Mouse (Mus musculus): ENCODE results near the gene Ripor2. TPM values are rescaled to one million over a fixed set of nuclear protein-coding genes. Genes with fewer than 3 reads are reported as not detected.

Gene Ripor2
- polyA plus RNA-seq, 1 experiment from 2014 or later, result 21.9 TPM

DNA sequence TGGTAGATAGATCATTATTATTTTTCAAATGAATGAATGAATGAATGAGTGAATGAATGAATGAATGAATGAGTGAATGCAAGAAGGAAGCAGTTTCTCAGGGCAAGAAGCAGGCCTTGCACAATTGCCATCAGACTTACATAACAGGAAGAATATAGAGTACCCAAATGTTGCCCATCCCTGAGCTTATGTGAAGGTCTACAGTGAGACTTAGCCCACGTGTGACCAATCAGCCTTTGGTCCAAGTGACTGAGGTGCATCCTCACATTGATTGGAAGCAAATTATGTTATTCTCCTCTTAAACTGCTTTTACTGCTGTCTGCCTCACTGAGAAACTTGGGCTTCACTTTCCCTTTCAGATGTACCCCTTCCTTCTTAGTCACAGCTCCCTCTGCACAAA lies 26.7 kb downstream of the Ripor2 start:
- ATAC-seq (ENCODE audit: low FRiP score, low read depth), result no peak
- no peaks in the 10 kb centered on the region for H3K9me3 ChIP-seq
- H3K27ac ChIP-seq (replicated peaks), result no peak overlapping the region
- peaks cover 20% of the 10 kb centered on the region for H3K4me1 ChIP-seq
- H3K36me3 ChIP-seq, result no peaks in the 10 kb centered on the region
- no peak overlapping the region for H3K4me2 ChIP-seq (replicated peaks)
- WGBS, result 83% methylated on average over 1 of the region's 1 CpGs
- peaks cover 5% of the 10 kb centered on the region; the same call in 1 of the 2 replicates for H3K27me3 ChIP-seq
- H3K4me3 ChIP-seq, result no peak overlapping the region
- no peak overlapping the region for H3K9ac ChIP-seq (replicated peaks)

DNA sequence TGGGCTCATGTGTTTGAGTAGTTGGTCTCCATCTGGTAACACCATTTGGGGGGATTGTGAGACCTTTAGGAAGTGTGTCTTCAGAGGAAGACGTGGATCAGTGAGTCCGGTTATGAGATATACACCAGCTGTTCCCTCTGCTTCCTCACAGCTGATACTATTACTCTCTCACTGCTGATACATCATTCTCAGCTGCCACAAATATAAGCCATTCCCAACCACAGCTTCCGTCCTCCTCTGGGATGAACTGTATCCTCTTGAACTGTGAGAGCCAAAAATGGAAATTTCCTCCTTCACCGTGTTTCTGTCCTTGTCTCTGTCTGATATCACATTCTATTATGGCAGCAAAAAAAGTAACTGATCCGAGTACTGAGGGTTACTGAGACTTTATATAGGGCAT lies 28.9 kb downstream of the Ripor2 start:
- 87% methylated on average over 5 of the region's 5 CpGs for WGBS
- ATAC-seq (ENCODE audit: low FRiP score, low read depth), result no peak
- Histone ChIP-seq H3K27ac (replicated peaks) (no peak overlapping the region), H3K4me3 (no peak overlapping the region), H3K4me2 (replicated peaks) (no peak overlapping the region), H3K36me3 (no peaks in the 10 kb centered on the region), H3K4me1 (peaks cover under 1% of the 10 kb centered on the region; the same call in 1 of the 2 replicates), H3K9ac (replicated peaks) (no peak overlapping the region), H3K9me3 (no peaks in the 10 kb centered on the region), H3K27me3 (no peaks in the 10 kb centered on the region)

DNA sequence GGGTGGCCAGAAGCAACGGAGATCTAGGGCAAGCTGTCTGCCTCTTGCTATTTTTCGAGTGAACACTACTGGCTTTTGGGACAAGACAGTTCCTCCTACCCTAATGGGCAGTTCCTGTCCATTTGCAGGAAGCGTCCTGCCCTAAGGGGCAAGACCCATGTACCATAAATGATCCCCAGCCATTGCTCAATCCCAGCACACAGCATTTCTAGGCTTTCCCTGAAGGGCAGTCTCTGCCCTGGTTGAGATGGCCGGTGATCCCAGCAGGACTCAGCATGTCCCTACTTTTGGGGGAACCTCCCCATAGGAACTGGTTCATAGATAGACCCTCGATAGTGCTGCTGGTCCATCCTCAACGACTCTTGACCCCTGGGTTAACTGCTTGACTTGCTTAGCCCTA lies 31.0 kb downstream of the Ripor2 start:
- H3K27me3 ChIP-seq, result 0 out of 2 replicates have a peak, but pooled peaks cover 7% of the 10 kb centered on the region
- H3K27ac ChIP-seq (replicated peaks), result no peak overlapping the region
- no peak overlapping the region for H3K4me3 ChIP-seq
- H3K36me3 ChIP-seq, result no peaks in the 10 kb centered on the region
- no peak overlapping the region for H3K9ac ChIP-seq (replicated peaks)
- no peak for ATAC-seq (ENCODE audit: low FRiP score, low read depth)
- 91% methylated on average over 6 of the region's 6 CpGs for WGBS
- H3K4me1 ChIP-seq, result peaks cover 9% of the 10 kb centered on the region
- H3K4me2 ChIP-seq (replicated peaks), result no peak overlapping the region
- H3K9me3 ChIP-seq, result no peaks in the 10 kb centered on the region

- Histone ChIP-seq H3K4me1 (peaks cover 12% of the 10 kb centered on the region), H3K9ac (replicated peaks) (no peak overlapping the region), H3K27ac (replicated peaks) (no peak overlapping the region), H3K4me2 (replicated peaks) (no peak overlapping the region), H3K36me3 (no peaks in the 10 kb centered on the region), H3K9me3 (no peaks in the 10 kb centered on the region), H3K4me3 (no peak overlapping the region), H3K27me3 (0 out of 2 replicates have a peak, but pooled peaks cover 7% of the 10 kb centered on the region)
- WGBS, result 90% methylated on average over 3 of the region's 3 CpGs
- ATAC-seq (ENCODE audit: low FRiP score, low read depth), result no peak
Measured at GRCm38 (mm10) chr13:24613433-24613832, 31.4 kb downstream of the Ripor2 start.

GRCm38 (mm10) chr13:24613927-24614780 lies 32.2 kb downstream of the Ripor2 start:
- Histone ChIP-seq H3K9me3 (no peaks in the 10 kb centered on the region), H3K27ac (replicated peaks) (no peak overlapping the region), H3K4me3 (no peak overlapping the region), H3K27me3 (0 out of 2 replicates have a peak, but pooled peaks cover 7% of the 10 kb centered on the region), H3K36me3 (no peaks in the 10 kb centered on the region), H3K4me2 (replicated peaks) (no peak overlapping the region), H3K9ac (replicated peaks) (no peak overlapping the region), H3K4me1 (peaks cover 12% of the 10 kb centered on the region)
- no peak for ATAC-seq (ENCODE audit: low FRiP score, low read depth)
- 71% methylated on average over 10 of the region's 10 CpGs for WGBS

DNA sequence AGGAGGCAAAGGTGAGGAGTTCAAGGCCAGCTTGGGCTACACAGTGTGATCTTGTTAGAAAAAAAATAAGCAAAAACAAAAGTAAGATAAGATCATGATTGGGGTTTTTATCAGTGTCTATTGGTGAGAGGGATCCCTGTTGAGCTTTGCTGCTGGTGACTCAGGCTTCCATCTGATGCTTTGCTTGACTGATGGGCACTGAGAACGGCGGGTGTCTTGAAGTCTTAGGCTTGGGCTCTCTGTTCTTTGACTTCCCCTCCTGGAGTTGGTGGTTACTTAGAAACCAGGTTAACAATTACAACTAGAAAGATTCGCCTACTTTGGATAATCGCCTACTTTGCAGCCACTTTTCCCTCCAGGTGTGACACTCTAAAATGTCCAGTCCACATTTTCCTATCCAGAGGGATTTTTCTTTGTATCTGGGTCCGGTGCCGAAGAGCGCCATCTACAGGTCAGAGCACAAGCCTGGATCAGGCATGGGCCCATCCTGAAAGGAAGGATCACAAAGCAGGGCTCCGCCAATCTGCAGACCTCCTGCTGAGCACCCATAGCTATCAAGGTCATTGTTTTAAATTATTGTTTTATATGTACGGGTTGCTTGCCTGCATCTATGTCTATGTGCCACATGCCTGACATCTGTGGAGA lies 34.1 kb downstream of the Ripor2 start:
- H3K27me3 ChIP-seq, result 0 out of 2 replicates have a peak, but pooled peaks cover 7% of the 10 kb centered on the region
- H3K9ac ChIP-seq (replicated peaks), result no peak overlapping the region
- H3K36me3 ChIP-seq, result no peaks in the 10 kb centered on the region

GRCm38 (mm10) chr13:24616645-24617044 lies 34.7 kb downstream of the Ripor2 start:
- no peaks in the 10 kb centered on the region for H3K9me3 ChIP-seq
- no peak overlapping the region for H3K4me3 ChIP-seq
- WGBS, result 88% methylated on average over 8 of the region's 8 CpGs
- 0 out of 2 replicates have a peak, but pooled peaks cover 7% of the 10 kb centered on the region for H3K27me3 ChIP-seq
- H3K36me3 ChIP-seq, result no peaks in the 10 kb centered on the region
- H3K4me1 ChIP-seq, result peaks cover 12% of the 10 kb centered on the region
- ATAC-seq (ENCODE audit: low FRiP score, low read depth), result no peak
- H3K4me2 ChIP-seq (replicated peaks), result no peak overlapping the region
- H3K27ac ChIP-seq (replicated peaks), result no peak overlapping the region
- H3K9ac ChIP-seq (replicated peaks), result no peak overlapping the region

More for the DNA sequence above, 34.1 kb downstream of the Ripor2 start:
- H3K27ac ChIP-seq (replicated peaks), result no peak overlapping the region
- ATAC-seq (ENCODE audit: low FRiP score, low read depth), result no peak
- H3K4me1 ChIP-seq, result peaks cover 12% of the 10 kb centered on the region
- no peak overlapping the region for H3K4me2 ChIP-seq (replicated peaks)
- WGBS, result 56% methylated on average over 9 of the region's 9 CpGs
- H3K9me3 ChIP-seq, result no peaks in the 10 kb centered on the region
- no peak overlapping the region for H3K4me3 ChIP-seq

- Histone ChIP-seq H3K27ac (replicated peaks) (no peak overlapping the region), H3K9me3 (no peaks in the 10 kb centered on the region), H3K4me3 (no peak overlapping the region), H3K36me3 (no peaks in the 10 kb centered on the region), H3K4me2 (replicated peaks) (no peak overlapping the region), H3K27me3 (0 out of 2 replicates have a peak, but pooled peaks cover 7% of the 10 kb centered on the region), H3K9ac (replicated peaks) (no peak overlapping the region), H3K4me1 (peaks cover 12% of the 10 kb centered on the region)
- 52% methylated on average over 6 of the region's 6 CpGs for WGBS
- ATAC-seq (ENCODE audit: low FRiP score, low read depth), result no peak
Measured at GRCm38 (mm10) chr13:24617076-24617798, 35.2 kb downstream of the Ripor2 start.

DNA sequence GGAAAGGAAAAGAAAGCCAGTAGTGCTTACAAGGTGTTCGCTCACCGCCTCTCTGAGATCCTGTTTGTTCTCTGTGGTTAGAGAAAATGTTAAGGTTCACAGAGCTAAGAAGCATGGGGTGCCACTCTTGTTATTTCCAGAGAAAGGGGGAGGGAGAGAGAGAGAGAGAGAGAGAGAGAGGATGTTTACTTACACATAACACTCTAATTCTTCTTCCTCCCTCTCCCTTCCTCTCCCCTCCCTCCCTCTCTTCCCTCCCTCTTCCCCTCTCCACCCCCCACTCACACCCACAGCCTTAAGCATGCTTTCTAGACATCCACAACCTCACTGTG lies 35.8 kb downstream of the Ripor2 start:
- H3K4me2 ChIP-seq (replicated peaks), result no peak overlapping the region
- H3K9ac ChIP-seq (replicated peaks), result no peak overlapping the region
- 70% methylated on average over 2 of the region's 2 CpGs for WGBS
- no peak overlapping the region for H3K4me3 ChIP-seq
- H3K27me3 ChIP-seq, result 0 out of 2 replicates have a peak, but pooled peaks cover 7% of the 10 kb centered on the region
- no peaks in the 10 kb centered on the region for H3K9me3 ChIP-seq
- no peaks in the 10 kb centered on the region for H3K36me3 ChIP-seq
- H3K27ac ChIP-seq (replicated peaks), result no peak overlapping the region
- ATAC-seq (ENCODE audit: low FRiP score, low read depth), result no peak
- H3K4me1 ChIP-seq, result peaks cover 12% of the 10 kb centered on the region

DNA sequence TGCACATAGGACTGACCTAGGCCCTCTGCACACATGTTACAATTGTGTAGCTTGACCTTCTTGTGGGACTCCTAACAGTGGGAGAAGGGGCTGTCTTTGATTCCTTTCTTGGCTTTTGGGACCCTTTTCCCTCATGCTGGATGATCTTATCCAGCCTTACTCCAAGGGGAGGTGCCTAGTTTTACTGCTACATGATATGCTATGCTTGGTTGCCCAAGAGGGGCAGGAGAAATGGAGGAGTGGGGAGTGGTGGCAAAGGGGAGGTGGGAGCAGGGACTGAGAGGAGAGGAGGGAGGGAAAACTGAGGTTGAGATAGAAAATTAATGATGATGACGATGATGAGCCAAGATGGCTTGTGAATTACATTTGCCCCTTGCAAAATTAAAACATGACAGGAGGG lies 37.7 kb downstream of the Ripor2 start:
- WGBS, result 82% methylated on average over 1 of the region's 1 CpGs
- no peak for ATAC-seq (ENCODE audit: low FRiP score, low read depth)
- Histone ChIP-seq H3K9ac (replicated peaks) (no peak overlapping the region), H3K4me2 (replicated peaks) (no peak overlapping the region), H3K4me3 (no peak overlapping the region), H3K27me3 (0 out of 2 replicates have a peak, but pooled peaks cover 7% of the 10 kb centered on the region), H3K9me3 (no peaks in the 10 kb centered on the region), H3K4me1 (peaks cover 15% of the 10 kb centered on the region), H3K27ac (replicated peaks) (no peak overlapping the region), H3K36me3 (no peaks in the 10 kb centered on the region)

DNA sequence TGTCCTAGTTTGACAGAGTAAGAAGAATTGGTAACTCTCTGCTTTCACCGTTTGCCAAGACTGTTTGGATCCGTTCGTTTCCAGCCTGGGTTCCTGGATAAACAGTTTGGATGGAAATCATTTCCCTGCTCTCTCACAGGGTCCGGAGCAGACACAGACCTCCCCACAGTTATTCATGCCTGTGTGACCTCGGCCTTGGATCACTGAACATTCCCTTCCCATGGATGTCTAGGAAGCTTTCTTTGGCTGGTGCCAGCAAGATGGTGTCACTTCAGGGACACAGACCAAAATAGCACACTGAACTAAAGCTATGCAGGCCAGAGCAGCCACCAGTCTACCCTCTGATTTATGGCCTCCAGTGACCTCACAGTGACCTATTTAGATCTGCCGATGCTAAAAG lies 38.5 kb downstream of the Ripor2 start:
- WGBS, result 71% methylated on average over 6 of the region's 6 CpGs
- H3K27ac ChIP-seq (replicated peaks), result no peak overlapping the region
- H3K9me3 ChIP-seq, result no peaks in the 10 kb centered on the region
- H3K4me3 ChIP-seq, result no peak overlapping the region
- H3K27me3 ChIP-seq, result 0 out of 2 replicates have a peak, but pooled peaks cover 7% of the 10 kb centered on the region
- no peak overlapping the region for H3K4me2 ChIP-seq (replicated peaks)
- no peaks in the 10 kb centered on the region for H3K36me3 ChIP-seq
- H3K9ac ChIP-seq (replicated peaks), result no peak overlapping the region
- peaks cover 19% of the 10 kb centered on the region for H3K4me1 ChIP-seq
- ATAC-seq (ENCODE audit: low FRiP score, low read depth), result no peak

GRCm38 (mm10) chr13:24623631-24624030 lies 41.6 kb downstream of the Ripor2 start:
- Histone ChIP-seq H3K27me3 (no peaks in the 10 kb centered on the region), H3K27ac (replicated peaks) (no peak overlapping the region), H3K9me3 (no peaks in the 10 kb centered on the region), H3K36me3 (no peaks in the 10 kb centered on the region), H3K4me3 (no peak overlapping the region), H3K4me1 (peaks cover 10% of the 10 kb centered on the region), H3K4me2 (replicated peaks) (no peak overlapping the region), H3K9ac (replicated peaks) (no peak overlapping the region)
- ATAC-seq (ENCODE audit: low FRiP score, low read depth), result no peak
- WGBS, result 92% methylated on average over 4 of the region's 4 CpGs
